Mouse (Mus musculus): ENCODE results near the gene Trp63. TPM values are rescaled to one million over a fixed set of nuclear protein-coding genes. Genes with fewer than 3 reads are reported as not detected.

Gene Trp63
- polyA plus RNA-seq, 1 experiment from 2014 or later, result 25.2 TPM

GRCm38 (mm10) chr16:25786457-25786856 lies 102.9 kb downstream of the Trp63 start:
- no peak for ATAC-seq (ENCODE audit: insufficient number of reproducible peaks, insufficient read depth, low FRiP score, low TSS enrichment)
- no peaks in the 10 kb centered on the region for H3K9me3 ChIP-seq
- H3K36me3 ChIP-seq, result no peaks in the 10 kb centered on the region
- H3K9ac ChIP-seq, result no peak overlapping the region
- H3K27me3 ChIP-seq, result no peaks in the 10 kb centered on the region
- H3K4me1 ChIP-seq, result no peaks in the 10 kb centered on the region
- H3K27ac ChIP-seq, result no peak overlapping the region
- WGBS, result 46% methylated on average over 5 of the region's 5 CpGs
- no peak overlapping the region for H3K4me2 ChIP-seq (replicated peaks)
- no peak overlapping the region for H3K4me3 ChIP-seq

GRCm38 (mm10) chr16:25792640-25793266 lies 109.2 kb downstream of the Trp63 start:
- WGBS, result 78% methylated on average over 5 of the region's 5 CpGs
- no peaks in the 10 kb centered on the region for H3K36me3 ChIP-seq
- H3K27ac ChIP-seq, result no peak overlapping the region
- no peak overlapping the region for H3K9ac ChIP-seq
- no peaks in the 10 kb centered on the region for H3K4me1 ChIP-seq
- ATAC-seq (ENCODE audit: insufficient number of reproducible peaks, insufficient read depth, low FRiP score, low TSS enrichment), result no peak
- no peak overlapping the region for H3K4me2 ChIP-seq (replicated peaks)
- no peaks in the 10 kb centered on the region for H3K9me3 ChIP-seq
- no peak overlapping the region for H3K4me3 ChIP-seq
- H3K27me3 ChIP-seq, result no peaks in the 10 kb centered on the region

GRCm38 (mm10) chr16:25797732-25798294 lies 114.2 kb downstream of the Trp63 start:
- no peak overlapping the region for H3K4me2 ChIP-seq (replicated peaks)
- 77% methylated on average over 4 of the region's 4 CpGs for WGBS
- no peaks in the 10 kb centered on the region for H3K36me3 ChIP-seq
- no peaks in the 10 kb centered on the region for H3K9me3 ChIP-seq
- 0 out of 2 replicates have a peak, but pooled peaks cover under 1% of the 10 kb centered on the region for H3K4me1 ChIP-seq
- H3K4me3 ChIP-seq, result no peak overlapping the region
- no peak overlapping the region for H3K27ac ChIP-seq
- H3K9ac ChIP-seq, result no peak overlapping the region
- H3K27me3 ChIP-seq, result no peaks in the 10 kb centered on the region
- no peak for ATAC-seq (ENCODE audit: insufficient number of reproducible peaks, insufficient read depth, low FRiP score, low TSS enrichment)

- no peak overlapping the region for H3K27ac ChIP-seq
- no peak for ATAC-seq (ENCODE audit: insufficient number of reproducible peaks, insufficient read depth, low FRiP score, low TSS enrichment)
- H3K9me3 ChIP-seq, result no peaks in the 10 kb centered on the region
- 0 out of 2 replicates have a peak, but pooled peaks cover 4% of the 10 kb centered on the region for H3K4me1 ChIP-seq
- H3K36me3 ChIP-seq, result no peaks in the 10 kb centered on the region
- H3K9ac ChIP-seq, result no peak overlapping the region
- H3K4me2 ChIP-seq (replicated peaks), result no peak overlapping the region
- no peak overlapping the region for H3K4me3 ChIP-seq
- no peaks in the 10 kb centered on the region for H3K27me3 ChIP-seq
These were observed 116.1 kb downstream of the Trp63 start for GRCm38 (mm10) chr16:25799618-25800017.

- Histone ChIP-seq H3K4me2 (replicated peaks) (no peak overlapping the region), H3K27ac (no peak overlapping the region)
These were observed 121.4 kb downstream of the Trp63 start for GRCm38 (mm10) chr16:25804955-25805354.

GRCm38 (mm10) chr16:25807116-25807515 lies 123.6 kb downstream of the Trp63 start:
- H3K4me1 ChIP-seq, result 0 out of 2 replicates have a peak, but pooled peaks cover 4% of the 10 kb centered on the region
- H3K27me3 ChIP-seq, result no peaks in the 10 kb centered on the region
- no peak overlapping the region for H3K27ac ChIP-seq
- no peaks in the 10 kb centered on the region for H3K9me3 ChIP-seq
- no peak overlapping the region for H3K4me2 ChIP-seq (replicated peaks)
- H3K4me3 ChIP-seq, result no peak overlapping the region
- ATAC-seq (ENCODE audit: insufficient number of reproducible peaks, insufficient read depth, low FRiP score, low TSS enrichment), result no peak
- no peaks in the 10 kb centered on the region for H3K36me3 ChIP-seq
- no peak overlapping the region for H3K9ac ChIP-seq

More at GRCm38 (mm10) chr16:25804955-25805354, 121.4 kb downstream of the Trp63 start:
- Histone ChIP-seq H3K9ac (no peak overlapping the region), H3K4me3 (no peak overlapping the region), H3K36me3 (no peaks in the 10 kb centered on the region), H3K27me3 (no peaks in the 10 kb centered on the region), H3K9me3 (no peaks in the 10 kb centered on the region), H3K4me1 (0 out of 2 replicates have a peak, but pooled peaks cover 4% of the 10 kb centered on the region)
- 49% methylated on average over 3 of the region's 3 CpGs for WGBS
- no peak for ATAC-seq (ENCODE audit: insufficient number of reproducible peaks, insufficient read depth, low FRiP score, low TSS enrichment)

- no peaks in the 10 kb centered on the region for H3K9me3 ChIP-seq
- H3K4me2 ChIP-seq (replicated peaks), result no peak overlapping the region
- WGBS, result 39% methylated on average over 10 of the region's 10 CpGs
- ATAC-seq (ENCODE audit: insufficient number of reproducible peaks, insufficient read depth, low FRiP score, low TSS enrichment), result no peak
- no peak overlapping the region for H3K9ac ChIP-seq
- no peaks in the 10 kb centered on the region for H3K27me3 ChIP-seq
- H3K36me3 ChIP-seq, result no peaks in the 10 kb centered on the region
- peaks cover 6% of the 10 kb centered on the region; the same call in 1 of the 2 replicates for H3K4me1 ChIP-seq
- H3K27ac ChIP-seq, result no peak overlapping the region
- no peak overlapping the region for H3K4me3 ChIP-seq
These were observed 134.4 kb downstream of the Trp63 start for GRCm38 (mm10) chr16:25817753-25818624.

GRCm38 (mm10) chr16:25826016-25826415 lies 142.5 kb downstream of the Trp63 start:
- Histone ChIP-seq H3K9me3 (no peaks in the 10 kb centered on the region), H3K36me3 (no peaks in the 10 kb centered on the region), H3K27me3 (no peaks in the 10 kb centered on the region), H3K9ac (no peak overlapping the region), H3K27ac (no peak overlapping the region), H3K4me3 (no peak overlapping the region), H3K4me2 (replicated peaks) (no peak overlapping the region), H3K4me1 (no peaks in the 10 kb centered on the region)
- WGBS, result 52% methylated on average over 7 of the region's 7 CpGs
- ATAC-seq (ENCODE audit: insufficient number of reproducible peaks, insufficient read depth, low FRiP score, low TSS enrichment), result no peak

GRCm38 (mm10) chr16:25832576-25832975 lies 149.0 kb downstream of the Trp63 start:
- no peak for ATAC-seq (ENCODE audit: insufficient number of reproducible peaks, insufficient read depth, low FRiP score, low TSS enrichment)
- 81% methylated on average over 4 of the region's 4 CpGs for WGBS
- Histone ChIP-seq H3K27me3 (no peaks in the 10 kb centered on the region), H3K36me3 (no peaks in the 10 kb centered on the region), H3K4me1 (peaks cover 6% of the 10 kb centered on the region; the same call in 1 of the 2 replicates), H3K9me3 (no peaks in the 10 kb centered on the region), H3K4me2 (replicated peaks) (no peak overlapping the region), H3K27ac (no peak overlapping the region), H3K4me3 (no peak overlapping the region), H3K9ac (no peak overlapping the region)

GRCm38 (mm10) chr16:25835301-25835700 lies 151.7 kb downstream of the Trp63 start:
- Histone ChIP-seq H3K9me3 (no peaks in the 10 kb centered on the region), H3K4me3 (no peak overlapping the region), H3K27me3 (no peaks in the 10 kb centered on the region), H3K36me3 (no peaks in the 10 kb centered on the region), H3K4me1 (peaks cover 6% of the 10 kb centered on the region; the same call in 1 of the 2 replicates), H3K27ac (no peak overlapping the region), H3K9ac (no peak overlapping the region), H3K4me2 (replicated peaks) (no peak overlapping the region)
- WGBS, result 83% methylated on average over 3 of the region's 3 CpGs
- ATAC-seq (ENCODE audit: insufficient number of reproducible peaks, insufficient read depth, low FRiP score, low TSS enrichment), result no peak

- no peak overlapping the region for H3K4me2 ChIP-seq (replicated peaks)
These were observed 152.2 kb downstream of the Trp63 start for GRCm38 (mm10) chr16:25835723-25836122.

More at GRCm38 (mm10) chr16:25835723-25836122, 152.2 kb downstream of the Trp63 start:
- ATAC-seq (ENCODE audit: insufficient number of reproducible peaks, insufficient read depth, low FRiP score, low TSS enrichment), result no peak
- Histone ChIP-seq H3K36me3 (no peaks in the 10 kb centered on the region), H3K27ac (no peak overlapping the region), H3K9ac (no peak overlapping the region), H3K4me3 (no peak overlapping the region), H3K27me3 (no peaks in the 10 kb centered on the region), H3K4me1 (peaks cover 6% of the 10 kb centered on the region; the same call in 1 of the 2 replicates), H3K9me3 (no peaks in the 10 kb centered on the region)
- WGBS, result 92% methylated on average over 5 of the region's 5 CpGs
